Mouse (Mus musculus) kidney, embryonic 16.5 days (tissue): ENCODE data around the gene Mab21l3. TPM values are rescaled to one million over a fixed set of nuclear protein-coding genes. Genes with fewer than 3 reads are reported as not detected.

Source experiments
- ATAC-seq: fragments of 200-750 bp; cut with Nextera tagmentation; 2 replicates; pipeline ENCODE4 v1.8.0; 2017; ENCODE audit warnings: moderate TSS enrichment; ENCODE audit not compliant: low FRiP score, low TSS enrichment
- H3K27ac ChIP-seq: fragments of 300-500 bp; sonication (generic); 2 replicates; pipeline ENCODE4 v1.5.1; 2014; ENCODE audit warnings: low read length
- H3K27me3 ChIP-seq: fragments of 300-500 bp; sonication (generic); 2 replicates; pipeline ENCODE4 v1.6.1; 2014; ENCODE audit warnings: low read length, control low read depth, mixed read lengths; ENCODE audit not compliant: insufficient read depth
- H3K36me3 ChIP-seq: fragments of 300-500 bp; sonication (generic); 2 replicates; pipeline ENCODE4 v1.6.1; 2014; ENCODE audit warnings: low read length, control low read depth, mixed read lengths; ENCODE audit not compliant: insufficient read depth
- H3K4me1 ChIP-seq: fragments of 300-500 bp; sonication (generic); 2 replicates; pipeline ENCODE4 v1.6.1; 2014; ENCODE audit warnings: low read length, control low read depth, mixed read lengths; ENCODE audit not compliant: insufficient read depth
- H3K4me2 ChIP-seq: fragments of 300-500 bp; sonication (generic); replicated peaks from 2 replicates; pipeline ENCODE4 v1.6.1; 2014; ENCODE audit warnings: low read depth, low read length
- H3K4me3 ChIP-seq: fragments of 300-500 bp; sonication (generic); 2 replicates; pipeline ENCODE4 v1.5.1; 2014; ENCODE audit warnings: mild to moderate bottlenecking, low read length
- H3K9ac ChIP-seq: fragments of 300-500 bp; sonication (generic); replicated peaks from 2 replicates; pipeline ENCODE4 v1.6.1; 2014; ENCODE audit warnings: low read length
- H3K9me3 ChIP-seq: fragments of 300-500 bp; sonication (generic); 2 replicates; pipeline ENCODE4 v1.6.1; 2016; ENCODE audit warnings: low read length, control low read depth
- WGBS: fragments of 180-500 bp; shearing (Covaris S2); extraction: QIAGEN DNeasy Blood & Tissue Kit; methylation state at CpG from one replicate; pipeline ENCODE4 v1.1.7; 2014; 5-methylcytosine and 5-hydroxymethylcytosine counted together
- polyA plus RNA-seq: library from polyadenylated mRNA; unstranded; fragments of >200 nt; fragmentation: Nextera tagmentation; extraction: Ambion mirVana; gene quantifications from 2 replicates; pipeline ENCODE4 v1.2.1, GENCODE M21; 2015

Gene Mab21l3
- 0.78 and 1.0 TPM in 2 replicates for polyA plus RNA-seq

DNA sequence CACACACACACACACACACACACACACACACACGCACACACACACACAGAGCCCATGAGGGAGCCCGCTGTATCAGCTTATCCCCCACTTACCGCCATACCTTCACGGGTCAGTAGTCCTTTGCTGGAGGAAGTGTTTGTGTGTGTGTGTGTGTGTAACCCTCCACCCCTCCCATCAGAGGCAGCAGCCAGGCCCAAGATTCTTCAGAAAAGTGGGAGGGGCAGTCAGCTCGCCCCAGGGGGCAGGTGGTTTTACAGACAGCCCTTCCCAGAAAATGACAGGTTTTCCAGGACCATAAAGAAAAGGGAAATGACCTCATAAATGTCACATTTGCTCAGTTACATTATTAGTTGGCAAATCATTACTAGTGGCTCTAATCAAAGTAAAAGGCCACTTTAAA lies at the start of gene Mab21l3:
TSS of gene Mab21l3 (minus strand) at position 144 of the 400 bp plus-strand sequence.
- Histone ChIP-seq H3K9ac (no peak within 1 kb of the TSS), H3K4me3 (no peak within 1 kb of the TSS), H3K27me3 (no peaks in the 10 kb centered on the region), H3K27ac (no peak within 1 kb of the TSS), H3K4me2 (no peak within 1 kb of the TSS), H3K9me3 (no peaks in the 10 kb centered on the region), H3K36me3 (no peaks in the 10 kb centered on the region), H3K4me1 (no peaks in the 10 kb centered on the region)
- ATAC-seq: no peak
- 74% methylated on average over 5 of the region's 5 CpGs for WGBS

- Histone ChIP-seq H3K4me3 (no peak overlapping the region), H3K9me3 (no peaks in the 10 kb centered on the region), H3K9ac (no peak overlapping the region), H3K27me3 (no peaks in the 10 kb centered on the region), H3K4me2 (no peak overlapping the region), H3K4me1 (peaks cover 3% of the 10 kb centered on the region), H3K27ac (no peak overlapping the region), H3K36me3 (no peaks in the 10 kb centered on the region)
- no peak for ATAC-seq
- 90% methylated on average over 15 of the region's 15 CpGs for WGBS
These were observed 48.7 kb upstream of the Mab21l3 start for GRCm38 (mm10) chr3:101897377-101897974.

DNA sequence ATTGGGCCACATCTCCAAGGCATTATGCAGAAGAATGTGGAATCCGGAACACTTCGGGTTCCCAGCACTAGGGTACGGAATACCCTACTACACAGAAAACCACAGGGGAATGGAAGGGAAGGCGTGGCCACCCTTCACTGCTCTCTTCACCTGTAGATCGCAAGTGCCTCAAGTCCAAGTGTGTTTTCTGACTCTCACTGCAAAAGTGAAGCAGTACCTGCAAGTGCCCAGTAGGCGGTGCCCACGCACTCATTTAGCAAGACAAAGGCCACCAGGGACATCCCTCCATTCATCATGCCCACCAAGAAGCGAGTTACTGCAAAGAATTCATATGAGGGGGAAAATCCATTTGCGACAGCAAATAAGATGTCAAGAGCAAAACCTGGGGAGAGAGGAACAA lies 48.1 kb upstream of the Mab21l3 start:
- Histone ChIP-seq H3K4me1 (no peaks in the 10 kb centered on the region), H3K9me3 (no peaks in the 10 kb centered on the region), H3K36me3 (no peaks in the 10 kb centered on the region), H3K4me3 (no peak overlapping the region), H3K9ac (no peak overlapping the region), H3K4me2 (no peak overlapping the region), H3K27me3 (no peaks in the 10 kb centered on the region), H3K27ac (no peak overlapping the region)
- WGBS: 26% methylated on average over 9 of the region's 9 CpGs
- no peak for ATAC-seq

DNA sequence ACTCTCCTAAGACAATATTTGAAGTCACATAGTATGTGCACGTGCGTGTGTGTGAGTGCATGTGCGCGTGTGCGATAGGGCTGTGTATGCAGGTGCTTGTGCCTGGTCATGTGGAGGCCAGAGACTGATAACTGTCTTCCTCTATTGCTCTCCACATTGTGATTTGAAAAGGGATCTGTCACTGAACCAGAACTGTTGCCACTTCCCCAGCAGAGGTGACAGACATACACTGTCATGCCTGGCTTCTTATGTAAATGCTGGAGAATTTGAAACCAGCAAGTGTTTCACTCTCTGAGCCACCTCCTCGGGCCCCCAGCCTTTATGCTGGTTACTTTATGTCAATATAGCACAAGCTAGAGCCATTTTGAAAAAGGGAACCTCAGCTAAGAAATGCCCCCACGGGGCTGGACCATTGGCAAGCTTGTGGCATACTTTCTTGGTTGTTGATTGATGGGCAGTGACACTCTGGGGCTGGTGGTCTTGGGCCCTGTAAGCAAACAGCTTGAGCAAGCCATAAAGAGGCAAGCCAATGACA lies 46.7 kb upstream of the Mab21l3 start:
- no peak for ATAC-seq
- no peaks in the 10 kb centered on the region for H3K4me1 ChIP-seq
- no peak overlapping the region for H3K4me3 ChIP-seq
- H3K36me3 ChIP-seq: no peaks in the 10 kb centered on the region
- no peaks in the 10 kb centered on the region for H3K9me3 ChIP-seq
- no peak overlapping the region for H3K9ac ChIP-seq
- WGBS: 78% methylated on average over 7 of the region's 7 CpGs
- H3K4me2 ChIP-seq: no peak overlapping the region
- H3K27ac ChIP-seq: no peak overlapping the region
- H3K27me3 ChIP-seq: no peaks in the 10 kb centered on the region

- H3K9ac ChIP-seq: no peak overlapping the region
These were observed 36.8 kb upstream of the Mab21l3 start for GRCm38 (mm10) chr3:101885591-101885990.

DNA sequence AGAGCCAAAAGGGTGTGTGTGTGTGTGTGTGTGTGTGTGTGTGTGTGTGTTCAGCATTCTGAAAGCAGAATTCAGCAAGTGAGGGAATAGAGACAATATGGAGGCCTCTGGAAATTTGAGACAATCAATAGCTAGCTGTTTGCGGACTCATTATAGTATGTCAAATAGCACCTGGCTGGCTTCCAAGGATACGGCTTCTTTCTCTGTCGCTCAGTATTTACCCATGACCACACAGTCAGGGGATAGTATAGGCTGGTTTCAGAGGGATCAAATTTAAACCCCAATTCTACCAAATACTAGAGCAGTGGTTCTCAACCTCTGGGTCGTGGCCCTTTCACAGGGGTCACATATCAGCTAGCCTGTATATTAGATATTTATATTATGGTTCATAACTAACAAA lies 36.3 kb upstream of the Mab21l3 start:
- no peaks in the 10 kb centered on the region for H3K27me3 ChIP-seq
- no peak overlapping the region for H3K27ac ChIP-seq
- H3K9me3 ChIP-seq: no peaks in the 10 kb centered on the region
- H3K4me3 ChIP-seq: no peak overlapping the region
- WGBS: 52% methylated on average over 4 of the region's 4 CpGs
- no peaks in the 10 kb centered on the region for H3K36me3 ChIP-seq
- no peak overlapping the region for H3K4me2 ChIP-seq
- H3K9ac ChIP-seq: no peak overlapping the region
- no peaks in the 10 kb centered on the region; the same call in 1 of the 2 replicates for H3K4me1 ChIP-seq
- no peak for ATAC-seq

More at GRCm38 (mm10) chr3:101885591-101885990, 36.8 kb upstream of the Mab21l3 start:
- 32% methylated on average over 3 of the region's 3 CpGs for WGBS
- ATAC-seq: peak; percentile 89; the same call in 1 of the 2 replicates
- H3K4me2 ChIP-seq: no peak overlapping the region
- H3K4me3 ChIP-seq: no peak overlapping the region
- no peaks in the 10 kb centered on the region for H3K36me3 ChIP-seq
- H3K27ac ChIP-seq: no peak overlapping the region
- H3K9me3 ChIP-seq: no peaks in the 10 kb centered on the region
- no peaks in the 10 kb centered on the region for H3K27me3 ChIP-seq
- no peaks in the 10 kb centered on the region; the same call in 1 of the 2 replicates for H3K4me1 ChIP-seq

DNA sequence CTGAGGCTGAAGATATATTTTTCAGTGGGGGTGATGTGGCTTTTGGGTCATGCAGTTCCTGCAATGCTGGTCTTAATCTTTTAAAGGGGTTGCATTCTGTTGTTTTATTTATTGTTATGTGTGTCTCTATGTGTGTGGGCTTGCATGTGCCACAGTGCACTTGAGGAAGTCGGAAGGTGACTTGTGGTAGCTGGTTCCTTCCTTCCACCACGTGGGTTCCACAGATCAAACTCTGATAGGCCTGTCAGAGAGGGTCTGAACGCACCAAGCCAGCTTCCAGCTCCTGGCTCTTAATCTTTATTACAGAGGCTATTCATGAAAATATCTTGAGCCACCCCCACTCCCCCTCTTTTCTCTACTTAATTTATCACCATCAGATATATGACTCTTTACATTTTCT lies 35.1 kb upstream of the Mab21l3 start:
- H3K27me3 ChIP-seq: no peaks in the 10 kb centered on the region
- H3K9ac ChIP-seq: no peak overlapping the region
- H3K4me1 ChIP-seq: no peaks in the 10 kb centered on the region; the same call in 1 of the 2 replicates
- ATAC-seq: no peak
- H3K36me3 ChIP-seq: 0 out of 2 replicates have a peak, but pooled peaks cover 3% of the 10 kb centered on the region
- H3K4me3 ChIP-seq: no peak overlapping the region
- H3K27ac ChIP-seq: no peak overlapping the region
- no peak overlapping the region for H3K4me2 ChIP-seq
- 62% methylated on average over 3 of the region's 3 CpGs for WGBS
- no peaks in the 10 kb centered on the region for H3K9me3 ChIP-seq

DNA sequence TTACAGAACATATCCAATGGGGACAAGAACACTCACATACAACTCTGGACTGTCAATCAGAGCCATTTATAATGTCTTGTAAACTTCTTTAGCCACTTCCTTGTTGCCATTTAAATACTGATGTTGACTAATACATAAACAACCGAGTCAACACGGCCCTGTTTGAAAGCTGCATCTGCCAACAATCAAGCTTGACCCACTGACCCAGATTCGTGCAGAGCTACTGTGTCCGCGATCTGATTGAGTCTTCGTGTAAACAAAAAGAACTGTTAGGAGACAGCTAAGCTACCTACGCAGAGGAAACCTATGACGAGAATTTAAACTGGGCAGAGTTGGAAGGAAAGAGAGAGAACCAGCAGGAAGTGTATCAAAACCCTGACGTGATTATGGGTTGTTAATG lies 33.0 kb upstream of the Mab21l3 start:
- H3K9ac ChIP-seq: no peak overlapping the region
- no peak overlapping the region for H3K27ac ChIP-seq
- 0 out of 2 replicates have a peak, but pooled peaks cover 3% of the 10 kb centered on the region for H3K36me3 ChIP-seq
- WGBS: 68% methylated on average over 9 of the region's 9 CpGs
- ATAC-seq: no peak
- H3K4me1 ChIP-seq: peaks cover 14% of the 10 kb centered on the region
- no peak overlapping the region for H3K4me3 ChIP-seq
- H3K9me3 ChIP-seq: no peaks in the 10 kb centered on the region
- no peaks in the 10 kb centered on the region for H3K27me3 ChIP-seq
- no peak overlapping the region for H3K4me2 ChIP-seq

DNA sequence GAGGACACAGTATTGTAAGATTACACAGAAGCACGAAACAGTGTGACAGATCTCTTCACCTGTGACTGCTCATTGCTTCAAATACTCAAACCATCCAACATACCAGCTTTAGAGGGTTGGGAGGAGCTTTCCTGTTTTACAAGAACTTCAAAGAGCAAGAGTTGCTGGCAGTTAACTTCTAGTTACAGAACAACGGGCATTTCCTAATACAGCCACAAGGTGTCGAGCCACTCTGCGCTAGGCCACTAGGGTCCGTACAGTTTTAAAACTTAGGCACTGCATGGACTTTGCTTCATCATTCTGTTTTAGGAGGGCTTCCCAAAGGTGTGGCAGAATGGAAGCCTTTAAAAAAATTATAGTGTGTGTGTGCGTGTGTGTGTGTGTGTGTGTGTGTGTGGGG lies 32.1 kb upstream of the Mab21l3 start:
- H3K27me3 ChIP-seq: no peaks in the 10 kb centered on the region
- H3K4me1 ChIP-seq: peaks cover 17% of the 10 kb centered on the region
- no peak overlapping the region for H3K4me2 ChIP-seq
- H3K4me3 ChIP-seq: no peak overlapping the region
- 59% methylated on average over 6 of the region's 6 CpGs for WGBS
- no peak overlapping the region for H3K9ac ChIP-seq
- no peaks in the 10 kb centered on the region for H3K9me3 ChIP-seq
- no peak overlapping the region for H3K27ac ChIP-seq
- 0 out of 2 replicates have a peak, but pooled peaks cover 3% of the 10 kb centered on the region for H3K36me3 ChIP-seq
- ATAC-seq: no peak

DNA sequence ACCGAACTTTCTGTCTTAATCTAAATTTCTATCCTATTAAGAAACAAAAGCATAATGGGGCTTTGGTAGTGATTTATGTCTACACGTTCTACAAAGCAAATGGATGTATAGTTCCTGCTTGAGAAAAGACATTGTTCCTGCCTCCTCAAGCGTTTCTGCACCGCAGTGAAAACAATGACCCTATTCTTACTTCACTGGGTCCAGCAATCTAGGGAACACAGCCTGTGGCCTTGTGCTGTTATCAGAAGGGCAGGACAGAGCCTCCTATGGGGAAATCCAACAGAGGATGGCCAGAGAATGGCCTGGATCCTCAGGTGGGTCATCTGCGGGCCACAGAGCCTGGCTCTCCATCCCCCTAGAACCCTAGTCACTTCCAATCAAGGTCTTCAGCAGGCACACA lies 29.4 kb upstream of the Mab21l3 start:
- Histone ChIP-seq H3K27ac (0 out of 2 replicates have a peak overlapping the region, but pooled peaks have one; percentile 26), H3K4me1 (peaks cover 17% of the 10 kb centered on the region), H3K27me3 (no peaks in the 10 kb centered on the region), H3K4me3 (no peak overlapping the region), H3K9ac (no peak overlapping the region), H3K4me2 (no peak overlapping the region), H3K9me3 (no peaks in the 10 kb centered on the region), H3K36me3 (0 out of 2 replicates have a peak, but pooled peaks cover 3% of the 10 kb centered on the region)
- 58% methylated on average over 5 of the region's 5 CpGs for WGBS
- no peak for ATAC-seq
